Mouse (Mus musculus): ENCODE data around the gene Gipc2.

GRCm38 (mm10) chr3:152210728-152211391 lies 44.8 kb upstream of the Gipc2 start:
- no peak for TF ChIP-seq CTCF (IDR thresholded peaks at IDR 0.05; ENCODE audit: borderline replicate concordance, insufficient read depth, low read depth, low read length)
- no peak for TF ChIP-seq POLR2A (IDR thresholded peaks at IDR 0.05; ENCODE audit: borderline replicate concordance, insufficient read depth, low read length)

All from cerebellum, adult 2 months (tissue).